Mouse (Mus musculus) gastrocnemius, adult 2 months (tissue): ENCODE results near the gene Phtf2. TPM values are rescaled to one million over a fixed set of nuclear protein-coding genes. Genes with fewer than 3 reads are reported as not detected.
"Not testable (repeated sequence)": the region's sequence is repeated elsewhere in the genome, so short reads cannot be mapped to it uniquely, and the experiment has no call there.

ENCODE experiments used
- DNase-seq: peaks from one replicate; pipeline ENCODE4 v3.0.0; 2022
- H3K27ac ChIP-seq: fragments of 200-600 bp; 2 replicates; pipeline ENCODE4 v1.8.1; 2022; ENCODE audit warnings: mild to moderate bottlenecking
- H3K4me3 ChIP-seq: fragments of 200-600 bp; 2 replicates; pipeline ENCODE4 v1.8.1; 2022; ENCODE audit warnings: mild to moderate bottlenecking, moderate library complexity
- CTCF ChIP-seq: fragments of 200-600 bp; IDR thresholded peaks from 2 replicates; pipeline ENCODE4 v1.8.1; 2022; ENCODE audit warnings: antibody characterized with exemption, mild to moderate bottlenecking, moderate library complexity
- intact Hi-C: fragments of 180-260 bp; cut with DNase I; formaldehyde crosslinking; loops from one replicate; pipeline ENCODE4 v1.15.1; 2025
- total RNA-seq, 2 experiments: library from RNA; stranded (reverse); gene quantifications; 2 replicates each; pipeline ENCODE4 v1.2.3; 2021

The Phtf2 gene
- total RNA-seq, 2 experiments from 2014 or later = 176 to 181 TPM

- peak overlapping the region; percentile 87 for H3K27ac ChIP-seq
- intact Hi-C loops = no loop called here
- no peak for DNase-seq
- TF ChIP-seq CTCF = no peak
- H3K4me3 ChIP-seq = peak overlapping the region; percentile 72
Observed at GRCm38 (mm10) chr5:20855066-20855465, 26.9 kb downstream of the Phtf2 start.

- no peak overlapping the region for H3K27ac ChIP-seq
- no peak overlapping the region for H3K4me3 ChIP-seq
- intact Hi-C loops = no loop called here
- TF ChIP-seq CTCF = no peak
- no peak for DNase-seq
Observed at GRCm38 (mm10) chr5:20847010-20847409, 34.9 kb downstream of the Phtf2 start.

- intact Hi-C loops = no loop called here
- Histone ChIP-seq H3K4me3 (no peak overlapping the region), H3K27ac (no peak overlapping the region)
- no peak for DNase-seq
- no peak for TF ChIP-seq CTCF
Observed at GRCm38 (mm10) chr5:20843816-20844215, 38.1 kb downstream of the Phtf2 start.

- TF ChIP-seq CTCF = no peak
- no peak overlapping the region for H3K27ac ChIP-seq
- DNase-seq = no peak
- no peak overlapping the region for H3K4me3 ChIP-seq
- intact Hi-C loops = no loop called here
Observed at GRCm38 (mm10) chr5:20843405-20843804, 38.5 kb downstream of the Phtf2 start.

GRCm38 (mm10) chr5:20837082-20837481 is 44.8 kb downstream of the Phtf2 start:
- intact Hi-C loops = no loop called here
- no peak for TF ChIP-seq CTCF
- Histone ChIP-seq H3K4me3 (no peak overlapping the region), H3K27ac (no peak overlapping the region)
- no peak for DNase-seq

GRCm38 (mm10) chr5:20834399-20834798 is 47.5 kb downstream of the Phtf2 start:
- no peak for TF ChIP-seq CTCF
- intact Hi-C loops = no loop called here
- no peak for DNase-seq
- Histone ChIP-seq H3K27ac (no peak overlapping the region), H3K4me3 (no peak overlapping the region)

- H3K27ac ChIP-seq = peak overlapping the region; percentile 75
- TF ChIP-seq CTCF = no peak
- no peak overlapping the region for H3K4me3 ChIP-seq
- intact Hi-C loops = no loop called here
- no peak for DNase-seq
Observed at GRCm38 (mm10) chr5:20831433-20831832, 50.5 kb downstream of the Phtf2 start.

GRCm38 (mm10) chr5:20830717-20831116 is 51.2 kb downstream of the Phtf2 start:
- intact Hi-C loops = no loop called here
- TF ChIP-seq CTCF = no peak
- no peak for DNase-seq
- no peak overlapping the region for H3K4me3 ChIP-seq
- peak overlapping the region; percentile 75 for H3K27ac ChIP-seq

GRCm38 (mm10) chr5:20821647-20822046 is 60.3 kb downstream of the Phtf2 start:
- no peak for TF ChIP-seq CTCF
- intact Hi-C loops = loop anchor here (5.0 kb wide), 1 partner anchor 56 kb away; no protein-coding TSS in a partner anchor
- Histone ChIP-seq H3K27ac (peak overlapping the region; percentile 87), H3K4me3 (peak overlapping the region; percentile 8)
- peak; percentile 74 for DNase-seq

- DNase-seq = no peak
- Histone ChIP-seq H3K4me3 (peak overlapping the region; percentile 8), H3K27ac (peak overlapping the region; percentile 87)
- intact Hi-C loops = loop anchor here (5.0 kb wide), 1 partner anchor 56 kb away; no protein-coding TSS in a partner anchor
- no peak for TF ChIP-seq CTCF
Observed at GRCm38 (mm10) chr5:20821122-20821521, 60.8 kb downstream of the Phtf2 start.

GRCm38 (mm10) chr5:20815094-20815493 is 66.8 kb downstream of the Phtf2 start:
- intact Hi-C loops = loop anchor here (5.0 kb wide), 1 partner anchor 37 kb away; no protein-coding TSS in a partner anchor

GRCm38 (mm10) chr5:20810449-20810848 is 71.5 kb downstream of the Phtf2 start:
- intact Hi-C loops = no loop called here
- TF ChIP-seq CTCF = no peak
- H3K4me3 ChIP-seq = no peak overlapping the region
- no peak for DNase-seq
- H3K27ac ChIP-seq = no peak overlapping the region

More at GRCm38 (mm10) chr5:20815094-20815493, 66.8 kb downstream of the Phtf2 start:
- no peak for DNase-seq
- Histone ChIP-seq H3K4me3 (no peak overlapping the region), H3K27ac (no peak overlapping the region)
- TF ChIP-seq CTCF = no peak

GRCm38 (mm10) chr5:20795932-20796331 is 86.0 kb downstream of the Phtf2 start:
- Histone ChIP-seq H3K4me3 (no peak overlapping the region), H3K27ac (no peak overlapping the region)
- intact Hi-C loops = loop anchor here (10.0 kb wide), 1 partner anchor 169 kb away; no protein-coding TSS in a partner anchor
- no peak for TF ChIP-seq CTCF
- DNase-seq = no peak

- no peak for TF ChIP-seq CTCF
- Histone ChIP-seq H3K4me3 (peak overlapping the region; percentile 4; the same call in 1 of the 2 replicates), H3K27ac (peak overlapping the region; percentile 84)
- peak; percentile 84 for DNase-seq
- intact Hi-C loops = loop anchor here (5.0 to 10.0 kb wide), 2 partner anchors 85 to 173 kb away; no protein-coding TSS in a partner anchor
Observed at GRCm38 (mm10) chr5:20791793-20792554, 90.0 kb downstream of the Phtf2 start.

GRCm38 (mm10) chr5:20786471-20786870 is 95.5 kb downstream of the Phtf2 start:
- peak; percentile 43 for DNase-seq
- intact Hi-C loops, H3K4me3 ChIP-seq, H3K27ac ChIP-seq: not testable (repeated sequence)
